Mouse (Mus musculus) left cerebral cortex, postnatal 25 days (tissue): Measurements from ENCODE around the gene Cramp1l. TPM values are rescaled to one million over a fixed set of nuclear protein-coding genes. Genes with fewer than 3 reads are reported as not detected.

ENCODE experiments used
- total RNA-seq, 2 experiments: library from RNA; stranded (reverse); gene quantifications; 2 replicates each; pipeline ENCODE4 v1.2.3; 2021

The Cramp1l gene
- total RNA-seq, 2 experiments from 2014 or later = 25.7 to 26.6 TPM

Other genes with a start within 250 kb of the Cramp1l start
- gene Meiob, start 211.5 kb downstream of the Cramp1l start, total RNA-seq = not detected
- gene Hagh, start 175.6 kb downstream of the Cramp1l start, total RNA-seq = 100 to 1,000 TPM; 133 to 141 TPM
- 10 to 100 TPM; 17.6 to 20.9 TPM for gene Fahd1, start 165.4 kb downstream of the Cramp1l start, total RNA-seq
- not detected for gene Igfals, start 149.8 kb downstream of the Cramp1l start, total RNA-seq
- 10 to 100 TPM; 32.7 to 33.6 TPM for gene Nubp2, start 129.4 kb downstream of the Cramp1l start, total RNA-seq
- 10 to 100 TPM; 57.9 to 58.0 TPM for gene Spsb3, start 129.1 kb downstream of the Cramp1l start, total RNA-seq
- gene Eme2, start 120.7 kb downstream of the Cramp1l start, total RNA-seq = 10 to 100 TPM; 52.9 to 59.1 TPM
- 10 to 100 TPM; 64.6 to 69.9 TPM for gene Mrps34, start 120.7 kb downstream of the Cramp1l start, total RNA-seq
- 10 to 100 TPM; 47.4 to 47.5 TPM for gene Nme3, start 119.3 kb downstream of the Cramp1l start, total RNA-seq
- gene Mapk8ip3, start 78.8 kb downstream of the Cramp1l start, total RNA-seq = 100 to 1,000 TPM; 345 to 372 TPM
- 1 to 10 TPM; 5.5 to 5.6 TPM for gene Jpt2, start 55.1 kb downstream of the Cramp1l start, total RNA-seq
- 10 to 100 TPM; 21.9 to 23.0 TPM for gene Ift140, start 297 bp upstream of the Cramp1l start, total RNA-seq
- gene Tmem204, start 67.8 kb upstream of the Cramp1l start, total RNA-seq = 10 to 100 TPM; 10.5 to 11.8 TPM
- gene Telo2, start 100.2 kb upstream of the Cramp1l start, total RNA-seq = 10 to 100 TPM; 26.3 to 28.7 TPM
- under 1 TPM; 0.46 to 0.76 TPM for gene Ptx4, start 105.0 kb upstream of the Cramp1l start, total RNA-seq
- 10 to 100 TPM; 51.4 to 52.3 TPM for gene Clcn7, start 117.6 kb upstream of the Cramp1l start, total RNA-seq
- under 1 TPM; 0.14 TPM for gene Ccdc154, start 146.7 kb upstream of the Cramp1l start, total RNA-seq
- gene Gm38655, start 159.7 kb upstream of the Cramp1l start, total RNA-seq = not detected
- 10 to 100 TPM; 19.9 to 21.3 TPM for gene BC003965, start 168.8 kb upstream of the Cramp1l start, total RNA-seq
- 10 to 100 TPM; 37.3 to 38.6 TPM for gene Unkl, start 172.6 kb upstream of the Cramp1l start, total RNA-seq
- gene Gnptg, start 224.3 kb upstream of the Cramp1l start, total RNA-seq = 10 to 100 TPM; 71.3 to 79.8 TPM
- gene Tsr3, start 224.4 kb upstream of the Cramp1l start, total RNA-seq = 10 to 100 TPM; 24.6 to 25.4 TPM
- gene Baiap3, start 240.6 kb upstream of the Cramp1l start, total RNA-seq = 10 to 100 TPM; 17.9 to 28.6 TPM